Mouse (Mus musculus): ENCODE data around the gene Mllt1.

DNA sequence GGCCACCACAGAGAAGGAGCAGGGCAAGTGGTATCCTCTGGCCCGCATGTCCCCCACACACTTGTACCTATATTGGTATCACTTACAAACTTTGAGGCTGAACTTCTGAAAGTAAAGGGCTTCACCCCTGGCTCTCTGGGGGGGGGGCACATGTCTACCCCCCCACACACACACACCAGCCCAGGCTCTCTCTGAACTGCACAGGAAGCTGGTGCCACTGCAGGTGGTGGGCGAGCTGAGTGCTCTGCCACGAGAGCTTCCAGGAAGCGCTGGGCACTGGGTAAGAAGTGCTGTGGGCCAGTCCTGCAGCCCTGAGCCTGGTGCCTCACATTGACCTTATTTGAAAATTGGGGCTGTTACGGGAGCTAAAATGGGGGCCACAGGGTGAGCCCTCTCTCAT, 91.5 kb downstream of the Mllt1 start:
- TF ChIP-seq CTCF (IDR thresholded peaks at IDR 0.05; ENCODE audit: borderline replicate concordance, control insufficient read depth, extremely low read depth, insufficient read depth, low read length, poor library complexity) (no peak), POLR2A (IDR thresholded peaks at IDR 0.05; ENCODE audit: control insufficient read depth, extremely low read depth, insufficient read depth, low read length, poor library complexity) (no peak)
